Mouse (Mus musculus) heart, embryonic 11.5 days (tissue): ENCODE measurements around the gene Pdcd1lg2. TPM values are rescaled to one million over a fixed set of nuclear protein-coding genes. Genes with fewer than 3 reads are reported as not detected.

ENCODE experiments used
- ATAC-seq: fragments of 200-750 bp; cut with Nextera tagmentation; replicated peaks from 2 replicates; pipeline ENCODE4 v1.8.0; 2017; ENCODE audit warnings: moderate library complexity; ENCODE audit not compliant: insufficient number of reproducible peaks, low FRiP score, low TSS enrichment
- H3K27ac ChIP-seq: fragments of 300-500 bp; sonication (generic); 2 replicates; pipeline ENCODE4 v1.5.1; 2014; ENCODE audit warnings: mild to moderate bottlenecking, low read depth, low read length
- H3K27me3 ChIP-seq: fragments of 300-500 bp; sonication (generic); 2 replicates; pipeline ENCODE4 v1.6.1; 2014; ENCODE audit warnings: mild to moderate bottlenecking, low read length, mixed read lengths; ENCODE audit not compliant: control insufficient read depth, insufficient read depth
- H3K36me3 ChIP-seq: fragments of 300-500 bp; sonication (generic); 2 replicates; pipeline ENCODE4 v1.6.1; 2014; ENCODE audit warnings: mild to moderate bottlenecking, low read length, moderate library complexity, mixed read lengths; ENCODE audit not compliant: control insufficient read depth, insufficient read depth
- H3K4me1 ChIP-seq: fragments of 300-500 bp; sonication (generic); 2 replicates; pipeline ENCODE4 v1.6.1; 2014; ENCODE audit warnings: low read length; ENCODE audit not compliant: control insufficient read depth, insufficient read depth
- H3K4me2 ChIP-seq: fragments of 300-500 bp; sonication (generic); 2 replicates; pipeline ENCODE4 v1.6.1; 2014; ENCODE audit warnings: mild to moderate bottlenecking, moderate library complexity
- H3K4me3 ChIP-seq: fragments of 300-500 bp; sonication (generic); 2 replicates; pipeline ENCODE4 v1.5.1; 2014; ENCODE audit warnings: low read depth, low read length
- H3K9ac ChIP-seq: fragments of 300-500 bp; sonication (generic); 2 replicates; pipeline ENCODE4 v1.6.1; 2014; ENCODE audit warnings: mild to moderate bottlenecking, low read depth, low read length, moderate library complexity
- H3K9me3 ChIP-seq: fragments of 300-500 bp; sonication (generic); replicated peaks from 2 replicates; pipeline ENCODE4 v1.6.1; 2016; ENCODE audit warnings: low read length; ENCODE audit not compliant: control insufficient read depth
- WGBS: fragments of 180-500 bp; shearing (Covaris S2); extraction: QIAGEN DNeasy Blood & Tissue Kit; methylation state at CpG from one replicate; pipeline ENCODE4 v1.1.7; 2014; ENCODE audit not compliant: insufficient replicate concordance; 5-methylcytosine and 5-hydroxymethylcytosine counted together
- polyA plus RNA-seq: library from polyadenylated mRNA; unstranded; fragments of >200 nt; fragmentation: Nextera tagmentation; extraction: Ambion mirVana; gene quantifications from 2 replicates; pipeline ENCODE4 v1.2.1, GENCODE M21; 2014

The Pdcd1lg2 gene
- polyA plus RNA-seq, 1 experiment from 2014 or later: not detected

GRCm38 (mm10) chr19:29463645-29464395 lies 53.1 kb downstream of the Pdcd1lg2 start:
- Histone ChIP-seq H3K9ac (no peak overlapping the region), H3K4me1 (peaks cover 5% of the 10 kb centered on the region; the same call in 1 of the 2 replicates), H3K4me2 (no peak overlapping the region), H3K36me3 (no peaks in the 10 kb centered on the region), H3K9me3 (no peaks in the 10 kb centered on the region), H3K27ac (no peak overlapping the region), H3K27me3 (no peaks in the 10 kb centered on the region), H3K4me3 (no peak overlapping the region)
- WGBS: 81% methylated on average over 7 of the region's 7 CpGs
- no peak for ATAC-seq

GRCm38 (mm10) chr19:29466819-29467218 lies 56.1 kb downstream of the Pdcd1lg2 start:
- Histone ChIP-seq H3K27me3 (no peaks in the 10 kb centered on the region), H3K4me3 (no peak overlapping the region), H3K4me2 (no peak overlapping the region), H3K9me3 (no peaks in the 10 kb centered on the region), H3K36me3 (no peaks in the 10 kb centered on the region), H3K9ac (no peak overlapping the region), H3K27ac (no peak overlapping the region), H3K4me1 (peaks cover 31% of the 10 kb centered on the region)
- WGBS: 85% methylated on average over 9 of the region's 9 CpGs
- ATAC-seq: no peak

- Histone ChIP-seq H3K27me3 (no peaks in the 10 kb centered on the region), H3K9ac (no peak overlapping the region), H3K27ac (peak overlapping the region; percentile 76), H3K36me3 (no peaks in the 10 kb centered on the region), H3K4me2 (no peak overlapping the region; the same call in 1 of the 2 replicates), H3K9me3 (no peaks in the 10 kb centered on the region), H3K4me3 (no peak overlapping the region), H3K4me1 (peaks cover 39% of the 10 kb centered on the region)
- 43% methylated on average over 10 of the region's 10 CpGs for WGBS
- ATAC-seq: peak; percentile 66
These were observed 58.4 kb downstream of the Pdcd1lg2 start for GRCm38 (mm10) chr19:29468941-29469685.

GRCm38 (mm10) chr19:29469686-29470254 lies 59.1 kb downstream of the Pdcd1lg2 start:
- Histone ChIP-seq H3K27me3 (no peaks in the 10 kb centered on the region), H3K36me3 (no peaks in the 10 kb centered on the region), H3K9ac (no peak overlapping the region), H3K4me1 (peaks cover 39% of the 10 kb centered on the region), H3K4me3 (no peak overlapping the region), H3K9me3 (no peaks in the 10 kb centered on the region), H3K27ac (peak overlapping the region; percentile 76), H3K4me2 (no peak overlapping the region)
- ATAC-seq: no peak
- WGBS: 64% methylated on average over 2 of the region's 2 CpGs

- H3K27ac ChIP-seq: peak overlapping the region; percentile 76
- no peaks in the 10 kb centered on the region for H3K27me3 ChIP-seq
- WGBS: 18% methylated on average over 4 of the region's 4 CpGs
- H3K36me3 ChIP-seq: no peaks in the 10 kb centered on the region
- no peak overlapping the region for H3K4me3 ChIP-seq
- no peak for ATAC-seq
- no peaks in the 10 kb centered on the region for H3K9me3 ChIP-seq
- peak overlapping the region; percentile 37 for H3K4me2 ChIP-seq
- H3K9ac ChIP-seq: peak overlapping the region; percentile 18; the same call in 1 of the 2 replicates
- H3K4me1 ChIP-seq: peaks cover 39% of the 10 kb centered on the region
These were observed 59.9 kb downstream of the Pdcd1lg2 start for GRCm38 (mm10) chr19:29470652-29471051.

- H3K4me1 ChIP-seq: peaks cover 39% of the 10 kb centered on the region
- H3K27me3 ChIP-seq: no peaks in the 10 kb centered on the region
- no peak overlapping the region for H3K9ac ChIP-seq
- WGBS: 47% methylated on average over 8 of the region's 8 CpGs
- H3K27ac ChIP-seq: peak overlapping the region; percentile 41
- no peak overlapping the region for H3K4me2 ChIP-seq
- no peaks in the 10 kb centered on the region for H3K9me3 ChIP-seq
- H3K4me3 ChIP-seq: no peak overlapping the region
- no peak for ATAC-seq
- no peaks in the 10 kb centered on the region for H3K36me3 ChIP-seq
These were observed 61.7 kb downstream of the Pdcd1lg2 start for GRCm38 (mm10) chr19:29472424-29472823.

GRCm38 (mm10) chr19:29472946-29473345 lies 62.2 kb downstream of the Pdcd1lg2 start:
- Histone ChIP-seq H3K4me3 (no peak overlapping the region), H3K27me3 (no peaks in the 10 kb centered on the region), H3K27ac (peak overlapping the region; percentile 41), H3K9ac (no peak overlapping the region), H3K9me3 (no peaks in the 10 kb centered on the region), H3K4me1 (peaks cover 39% of the 10 kb centered on the region), H3K4me2 (no peak overlapping the region), H3K36me3 (no peaks in the 10 kb centered on the region)
- ATAC-seq: no peak
- WGBS: 72% methylated on average over 5 of the region's 5 CpGs

GRCm38 (mm10) chr19:29474803-29475202 lies 64.1 kb downstream of the Pdcd1lg2 start:
- no peak overlapping the region for H3K4me3 ChIP-seq
- peaks cover 26% of the 10 kb centered on the region for H3K4me1 ChIP-seq
- no peak for ATAC-seq
- H3K4me2 ChIP-seq: no peak overlapping the region
- H3K27me3 ChIP-seq: no peaks in the 10 kb centered on the region
- no peaks in the 10 kb centered on the region for H3K9me3 ChIP-seq
- 56% methylated on average over 2 of the region's 2 CpGs for WGBS
- H3K9ac ChIP-seq: no peak overlapping the region
- no peaks in the 10 kb centered on the region for H3K36me3 ChIP-seq
- no peak overlapping the region for H3K27ac ChIP-seq
